Mouse (Mus musculus) kidney, embryonic 16.5 days (tissue): Measurements from ENCODE around the gene Tipin. TPM values are rescaled to one million over a fixed set of nuclear protein-coding genes. Genes with fewer than 3 reads are reported as not detected.
A peak's percentile ranks its signal among the peaks of the same experiment; 100 is the strongest.

ENCODE experiments used
- ATAC-seq: fragments of 200-750 bp; cut with Nextera tagmentation; 2 replicates; pipeline ENCODE4 v1.8.0; 2017; ENCODE audit warnings: moderate TSS enrichment; ENCODE audit not compliant: low FRiP score, low TSS enrichment
- H3K27ac ChIP-seq: fragments of 300-500 bp; sonication (generic); 2 replicates; pipeline ENCODE4 v1.5.1; 2014; ENCODE audit warnings: low read length
- H3K27me3 ChIP-seq: fragments of 300-500 bp; sonication (generic); 2 replicates; pipeline ENCODE4 v1.6.1; 2014; ENCODE audit warnings: low read length, control low read depth, mixed read lengths; ENCODE audit not compliant: insufficient read depth
- H3K36me3 ChIP-seq: fragments of 300-500 bp; sonication (generic); 2 replicates; pipeline ENCODE4 v1.6.1; 2014; ENCODE audit warnings: low read length, control low read depth, mixed read lengths; ENCODE audit not compliant: insufficient read depth
- H3K4me1 ChIP-seq: fragments of 300-500 bp; sonication (generic); 2 replicates; pipeline ENCODE4 v1.6.1; 2014; ENCODE audit warnings: low read length, control low read depth, mixed read lengths; ENCODE audit not compliant: insufficient read depth
- H3K4me2 ChIP-seq: fragments of 300-500 bp; sonication (generic); replicated peaks from 2 replicates; pipeline ENCODE4 v1.6.1; 2014; ENCODE audit warnings: low read depth, low read length
- H3K4me3 ChIP-seq: fragments of 300-500 bp; sonication (generic); 2 replicates; pipeline ENCODE4 v1.5.1; 2014; ENCODE audit warnings: mild to moderate bottlenecking, low read length
- H3K9ac ChIP-seq: fragments of 300-500 bp; sonication (generic); replicated peaks from 2 replicates; pipeline ENCODE4 v1.6.1; 2014; ENCODE audit warnings: low read length
- H3K9me3 ChIP-seq: fragments of 300-500 bp; sonication (generic); 2 replicates; pipeline ENCODE4 v1.6.1; 2016; ENCODE audit warnings: low read length, control low read depth
- WGBS: fragments of 180-500 bp; shearing (Covaris S2); extraction: QIAGEN DNeasy Blood & Tissue Kit; methylation state at CpG from one replicate; pipeline ENCODE4 v1.1.7; 2014; 5-methylcytosine and 5-hydroxymethylcytosine counted together
- polyA plus RNA-seq: library from polyadenylated mRNA; unstranded; fragments of >200 nt; fragmentation: Nextera tagmentation; extraction: Ambion mirVana; gene quantifications from 2 replicates; pipeline ENCODE4 v1.2.1, GENCODE M21; 2015

Gene Tipin
- polyA plus RNA-seq, 1 experiment from 2014 or later = 201 TPM

DNA sequence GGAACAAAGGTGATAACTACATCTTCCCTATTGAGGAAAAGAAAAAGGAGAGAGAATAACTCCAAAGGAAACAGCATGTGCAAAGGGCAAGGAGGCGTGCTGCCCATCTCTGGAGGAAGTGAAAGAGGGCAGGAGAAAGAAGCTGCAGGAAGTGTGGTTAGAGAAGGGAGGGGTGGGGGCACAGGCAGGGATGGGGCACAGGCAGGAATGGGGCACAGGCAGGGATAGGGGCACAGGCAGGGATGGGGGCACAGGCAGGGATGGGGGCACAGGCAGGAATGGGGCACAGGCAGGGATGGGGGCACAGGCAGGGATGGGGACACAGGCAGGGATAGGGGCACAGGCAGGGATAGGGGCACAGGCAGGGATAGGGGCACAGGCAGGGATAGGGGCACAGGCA lies 32.0 kb upstream of the Tipin start:
- 100% methylated on average over 1 of the region's 1 CpGs for WGBS

GRCm38 (mm10) chr9:64250111-64250730 lies 31.2 kb upstream of the Tipin start:
- no peaks in the 10 kb centered on the region for H3K36me3 ChIP-seq
- H3K27me3 ChIP-seq = no peaks in the 10 kb centered on the region
- no peaks in the 10 kb centered on the region for H3K9me3 ChIP-seq
- no peak for ATAC-seq
- H3K27ac ChIP-seq = no peak overlapping the region
- no peak overlapping the region for H3K4me3 ChIP-seq
- H3K4me2 ChIP-seq = no peak overlapping the region
- no peak overlapping the region for H3K9ac ChIP-seq
- H3K4me1 ChIP-seq = peaks cover 14% of the 10 kb centered on the region

More for the DNA sequence above, 32.0 kb upstream of the Tipin start:
- Histone ChIP-seq H3K4me3 (no peak overlapping the region), H3K4me2 (no peak overlapping the region), H3K9ac (no peak overlapping the region), H3K4me1 (peaks cover 14% of the 10 kb centered on the region), H3K36me3 (no peaks in the 10 kb centered on the region), H3K27ac (no peak overlapping the region), H3K27me3 (no peaks in the 10 kb centered on the region), H3K9me3 (no peaks in the 10 kb centered on the region)
- ATAC-seq = no peak

GRCm38 (mm10) chr9:64252591-64253020 lies 28.8 kb upstream of the Tipin start:
- Histone ChIP-seq H3K36me3 (no peaks in the 10 kb centered on the region), H3K4me2 (peak overlapping the region; percentile 66), H3K4me1 (peaks cover 14% of the 10 kb centered on the region), H3K27ac (peak overlapping the region; percentile 97), H3K9ac (peak overlapping the region; percentile 94), H3K4me3 (peak overlapping the region; percentile 98), H3K9me3 (no peaks in the 10 kb centered on the region), H3K27me3 (no peaks in the 10 kb centered on the region)
- peak; percentile 17; the same call in 1 of the 2 replicates for ATAC-seq
- WGBS = under 1% methylated on average over 16 of the region's 16 CpGs

- Histone ChIP-seq H3K27me3 (no peaks in the 10 kb centered on the region), H3K4me2 (peak within 1 kb of the TSS; percentile 66), H3K9me3 (no peaks in the 10 kb centered on the region), H3K4me1 (peaks cover 14% of the 10 kb centered on the region), H3K36me3 (no peaks in the 10 kb centered on the region), H3K4me3 (peak within 1 kb of the TSS; percentile 98), H3K9ac (peak within 1 kb of the TSS; percentile 94), H3K27ac (peak within 1 kb of the TSS; percentile 97)
- under 1% methylated on average over 81 of the region's 89 CpGs for WGBS
- ATAC-seq = peak; percentile 96
Measured at GRCm38 (mm10) chr9:64253021-64253904, 28.1 kb upstream of the Tipin start, which contains the start of gene Map2k1. Map2k1 (minus strand) TSS chr9:64253631.

DNA sequence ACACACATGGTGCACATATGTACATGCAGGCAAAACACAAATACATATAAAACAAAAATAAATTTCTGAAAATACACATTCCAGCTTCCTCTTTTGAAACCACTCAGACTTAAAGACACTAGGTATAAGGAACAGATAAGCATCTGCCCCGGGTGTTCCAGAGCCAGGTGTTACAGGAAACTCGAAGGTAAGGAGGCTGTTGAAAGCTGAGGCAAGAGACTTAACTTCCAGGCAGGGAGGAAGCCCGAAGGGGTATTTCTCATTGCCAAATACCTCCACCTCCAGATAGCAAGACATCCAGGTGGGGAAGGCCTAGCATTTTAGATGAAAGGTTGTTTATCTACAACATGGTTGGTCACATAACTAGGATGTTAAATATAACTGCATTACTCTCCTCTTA lies 26.0 kb upstream of the Tipin start:
- Histone ChIP-seq H3K4me2 (no peak overlapping the region), H3K27me3 (no peaks in the 10 kb centered on the region), H3K9me3 (no peaks in the 10 kb centered on the region), H3K9ac (no peak overlapping the region), H3K36me3 (no peaks in the 10 kb centered on the region), H3K4me1 (peaks cover 14% of the 10 kb centered on the region), H3K27ac (no peak overlapping the region), H3K4me3 (no peak overlapping the region)
- ATAC-seq = no peak
- 85% methylated on average over 3 of the region's 3 CpGs for whole genome bisulfite sequencing

DNA sequence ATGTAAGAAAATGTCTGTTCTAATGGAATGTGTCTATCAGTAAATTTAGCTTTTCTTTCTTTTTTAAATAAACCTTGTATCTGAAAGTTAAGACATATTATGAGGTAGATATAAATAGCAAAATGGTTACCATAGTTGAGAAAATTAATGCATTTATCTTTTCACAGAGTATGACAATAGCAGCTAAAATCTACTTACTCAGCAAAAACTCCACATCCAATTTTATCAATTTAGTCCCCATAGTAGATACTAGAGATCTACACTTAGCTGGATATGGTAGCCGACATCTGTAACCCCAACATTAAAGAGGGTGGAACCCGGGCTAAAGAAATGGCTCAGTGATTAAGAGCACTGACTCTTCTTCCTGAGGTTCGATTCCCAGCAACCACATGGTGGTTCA lies 25.2 kb upstream of the Tipin start:
- no peak overlapping the region for H3K9ac ChIP-seq
- H3K36me3 ChIP-seq = no peaks in the 10 kb centered on the region
- no peak overlapping the region for H3K4me2 ChIP-seq
- no peaks in the 10 kb centered on the region for H3K9me3 ChIP-seq
- no peak overlapping the region for H3K4me3 ChIP-seq
- no peak for ATAC-seq
- H3K27me3 ChIP-seq = no peaks in the 10 kb centered on the region
- peaks cover 11% of the 10 kb centered on the region for H3K4me1 ChIP-seq
- H3K27ac ChIP-seq = no peak overlapping the region
- 87% methylated on average over 3 of the region's 3 CpGs for WGBS

DNA sequence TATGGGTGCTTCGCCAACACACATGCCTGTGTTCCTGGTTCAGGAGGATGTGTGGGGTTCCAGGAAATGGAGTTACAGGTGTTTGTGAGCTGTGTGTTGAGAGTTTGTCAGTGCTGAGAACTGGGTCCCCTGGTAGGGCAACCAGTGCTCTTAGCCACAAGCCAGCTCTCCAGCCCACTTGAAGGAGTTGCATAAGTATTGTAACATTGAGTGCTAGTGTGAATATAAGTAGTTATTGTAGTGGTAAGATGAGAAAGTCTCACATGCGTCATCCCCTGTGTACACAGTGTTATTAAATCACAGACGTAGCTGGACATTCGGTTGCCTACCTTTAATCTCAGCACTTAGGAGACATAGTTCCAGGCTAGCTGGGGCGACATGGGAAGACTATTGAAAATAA lies 21.5 kb upstream of the Tipin start:
- Histone ChIP-seq H3K4me1 (no peaks in the 10 kb centered on the region), H3K36me3 (no peaks in the 10 kb centered on the region), H3K9me3 (no peaks in the 10 kb centered on the region), H3K4me2 (no peak overlapping the region), H3K27ac (no peak overlapping the region), H3K27me3 (no peaks in the 10 kb centered on the region), H3K4me3 (no peak overlapping the region), H3K9ac (no peak overlapping the region)
- 84% methylated on average over 5 of the region's 5 CpGs for WGBS
- ATAC-seq = no peak

DNA sequence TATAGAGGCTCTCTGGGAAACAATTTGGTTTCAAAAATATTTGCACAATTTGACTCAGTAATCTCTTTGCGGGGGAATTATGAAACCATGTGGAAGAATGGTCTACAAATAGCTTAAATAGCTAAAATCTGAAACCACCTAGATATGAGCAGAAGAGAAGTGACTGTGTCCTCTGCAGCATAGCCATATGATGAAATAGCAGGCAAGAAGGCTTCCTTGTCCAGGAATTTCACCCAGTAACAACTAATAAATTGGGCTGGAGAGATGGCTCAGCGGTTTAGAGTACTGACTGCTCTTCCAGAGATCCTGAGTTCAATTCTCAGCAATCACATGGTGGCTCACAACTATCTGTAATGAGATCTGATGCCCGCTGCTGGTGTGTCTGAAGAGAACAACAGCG lies 20.4 kb upstream of the Tipin start:
- WGBS = 87% methylated on average over 4 of the region's 4 CpGs
- no peaks in the 10 kb centered on the region for H3K27me3 ChIP-seq
- no peak overlapping the region for H3K4me2 ChIP-seq
- no peaks in the 10 kb centered on the region for H3K9me3 ChIP-seq
- no peak overlapping the region for H3K27ac ChIP-seq
- no peaks in the 10 kb centered on the region for H3K36me3 ChIP-seq
- H3K4me3 ChIP-seq = no peak overlapping the region
- no peaks in the 10 kb centered on the region for H3K4me1 ChIP-seq
- no peak overlapping the region for H3K9ac ChIP-seq
- ATAC-seq = no peak

- Histone ChIP-seq H3K27me3 (no peaks in the 10 kb centered on the region), H3K9ac (no peak overlapping the region), H3K4me3 (no peak overlapping the region), H3K27ac (no peak overlapping the region), H3K4me1 (no peaks in the 10 kb centered on the region), H3K9me3 (no peaks in the 10 kb centered on the region), H3K4me2 (no peak overlapping the region), H3K36me3 (no peaks in the 10 kb centered on the region)
- WGBS = 53% methylated on average over 1 of the region's 1 CpGs
- ATAC-seq = no peak
Measured at GRCm38 (mm10) chr9:64264813-64265212, 16.6 kb upstream of the Tipin start.

DNA sequence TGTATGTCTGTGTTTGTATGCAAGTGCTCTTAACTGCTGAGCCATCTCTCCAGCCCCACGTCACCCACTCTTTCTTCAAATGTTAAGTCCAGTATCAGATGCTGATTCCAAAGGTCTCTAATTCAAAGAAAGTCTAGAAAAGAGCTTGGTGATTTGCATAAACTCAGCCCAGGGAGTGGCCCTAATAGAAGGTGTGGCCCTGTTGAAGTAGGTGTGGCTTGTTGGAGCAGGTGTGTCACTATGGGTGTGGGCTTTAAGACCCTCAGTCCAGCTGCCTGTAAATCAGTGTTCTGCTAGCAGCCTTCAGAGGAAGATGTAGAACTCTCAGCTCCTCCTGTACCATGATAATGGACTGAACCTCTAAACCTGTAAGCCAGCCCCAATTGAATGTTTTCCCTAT lies 14.2 kb upstream of the Tipin start:
- no peak for ATAC-seq
- no peak overlapping the region for H3K4me2 ChIP-seq
- no peak overlapping the region for H3K27ac ChIP-seq
- H3K27me3 ChIP-seq = no peaks in the 10 kb centered on the region
- H3K9me3 ChIP-seq = no peaks in the 10 kb centered on the region
- H3K4me1 ChIP-seq = no peaks in the 10 kb centered on the region
- 94% methylated on average over 1 of the region's 1 CpGs for WGBS
- H3K4me3 ChIP-seq = no peak overlapping the region
- no peaks in the 10 kb centered on the region for H3K36me3 ChIP-seq
- no peak overlapping the region for H3K9ac ChIP-seq
